Mouse (Mus musculus) testis, adult 2 months (tissue): ENCODE data around the gene Pomgnt1. TPM values are rescaled to one million over a fixed set of nuclear protein-coding genes. Genes with fewer than 3 reads are reported as not detected.

Experiments
- H3K27ac ChIP-seq: fragments of 200-500 bp; 2 replicates; pipeline ENCODE4 v1.5.1; 2012; ENCODE audit warnings: low read depth, low read length; ENCODE audit not compliant: control insufficient read depth, insufficient read depth
- H3K27me3 ChIP-seq: fragments of 200-500 bp; 2 replicates; pipeline ENCODE4 v1.6.1; 2012; ENCODE audit warnings: mild to moderate bottlenecking, low read length, moderate library complexity; ENCODE audit not compliant: control insufficient read depth, insufficient read depth
- H3K36me3 ChIP-seq: fragments of 200-500 bp; 2 replicates; pipeline ENCODE4 v1.6.1; 2012; ENCODE audit warnings: mild to moderate bottlenecking, low read length; ENCODE audit not compliant: control insufficient read depth, insufficient read depth
- H3K4me1 ChIP-seq: fragments of 200-500 bp; 2 replicates; pipeline ENCODE4 v1.6.1; 2012; ENCODE audit warnings: low read length; ENCODE audit not compliant: control insufficient read depth, insufficient read depth
- H3K4me3 ChIP-seq: fragments of 200-500 bp; 2 replicates; pipeline ENCODE4 v1.5.1; 2012; ENCODE audit warnings: low read depth, mild to moderate bottlenecking, low read length, moderate library complexity, mixed read lengths; ENCODE audit not compliant: control insufficient read depth
- CTCF ChIP-seq: fragments of 200-500 bp; IDR thresholded peaks from 2 replicates; pipeline ENCODE4 v1.5.1; 2012; ENCODE audit warnings: low read depth, mild to moderate bottlenecking, inconsistent platforms, low read length, moderate library complexity; ENCODE audit not compliant: control insufficient read depth, insufficient read depth, insufficient replicate concordance
- POLR2A ChIP-seq: fragments of 200-500 bp; IDR thresholded peaks from 2 replicates; pipeline ENCODE4 v1.6.1; 2012; ENCODE audit warnings: low read depth, mild to moderate bottlenecking, inconsistent platforms, low read length, moderate library complexity; ENCODE audit not compliant: control insufficient read depth
- polyA plus RNA-seq: library from polyadenylated mRNA; depleted of rRNA; stranded (reverse); fragments of >200 nt; gene quantifications from 2 replicates; pipeline ENCODE4 v1.2.3, GENCODE M21; 2012

Pomgnt1 gene
- polyA plus RNA-seq, 1 experiment, result 111 TPM

DNA sequence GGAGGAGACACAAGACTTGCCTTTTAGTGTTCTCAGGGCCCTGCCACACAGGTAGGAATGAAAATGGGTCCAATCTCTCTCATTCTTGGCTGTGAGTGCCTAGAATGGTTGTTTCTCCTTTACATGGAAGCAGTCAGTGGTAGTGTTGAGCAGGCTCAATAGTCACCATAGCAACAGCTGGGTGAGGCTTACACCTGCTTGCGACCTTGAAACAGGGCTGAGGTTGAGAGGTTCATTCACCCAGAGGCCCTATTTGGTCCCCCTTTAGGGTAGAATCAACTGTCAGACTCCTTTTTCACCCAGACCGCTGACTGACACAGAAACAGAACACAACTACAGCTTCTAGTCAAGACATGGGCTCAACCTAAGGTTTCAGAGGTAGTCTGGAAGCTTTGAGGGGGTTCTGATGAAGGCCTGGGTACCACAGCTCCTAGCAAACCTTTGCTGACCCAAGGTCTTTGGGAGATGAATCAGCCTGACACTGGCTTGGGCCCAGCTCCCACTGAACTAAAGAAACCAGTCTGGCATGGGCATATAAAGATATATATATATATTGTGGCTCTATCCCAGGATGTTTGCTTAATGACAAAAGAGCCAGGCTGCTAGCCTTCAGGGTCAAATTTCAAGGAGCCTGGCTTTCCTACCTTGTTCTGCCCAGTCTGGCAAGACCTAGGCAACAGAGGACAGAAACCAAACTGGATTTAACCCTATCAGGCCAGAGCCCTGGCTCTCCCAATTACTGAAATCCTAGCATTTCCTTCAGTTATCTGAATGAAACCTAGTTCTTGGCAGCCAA is 41.3 kb downstream of the Pomgnt1 start:
- Histone ChIP-seq H3K4me3 (no peak overlapping the region), H3K27me3 (no peaks in the 10 kb centered on the region), H3K4me1 (no peaks in the 10 kb centered on the region), H3K36me3 (no peaks in the 10 kb centered on the region), H3K27ac (no peak overlapping the region)
- TF ChIP-seq CTCF, result no peak
- no peak for TF ChIP-seq POLR2A

DNA sequence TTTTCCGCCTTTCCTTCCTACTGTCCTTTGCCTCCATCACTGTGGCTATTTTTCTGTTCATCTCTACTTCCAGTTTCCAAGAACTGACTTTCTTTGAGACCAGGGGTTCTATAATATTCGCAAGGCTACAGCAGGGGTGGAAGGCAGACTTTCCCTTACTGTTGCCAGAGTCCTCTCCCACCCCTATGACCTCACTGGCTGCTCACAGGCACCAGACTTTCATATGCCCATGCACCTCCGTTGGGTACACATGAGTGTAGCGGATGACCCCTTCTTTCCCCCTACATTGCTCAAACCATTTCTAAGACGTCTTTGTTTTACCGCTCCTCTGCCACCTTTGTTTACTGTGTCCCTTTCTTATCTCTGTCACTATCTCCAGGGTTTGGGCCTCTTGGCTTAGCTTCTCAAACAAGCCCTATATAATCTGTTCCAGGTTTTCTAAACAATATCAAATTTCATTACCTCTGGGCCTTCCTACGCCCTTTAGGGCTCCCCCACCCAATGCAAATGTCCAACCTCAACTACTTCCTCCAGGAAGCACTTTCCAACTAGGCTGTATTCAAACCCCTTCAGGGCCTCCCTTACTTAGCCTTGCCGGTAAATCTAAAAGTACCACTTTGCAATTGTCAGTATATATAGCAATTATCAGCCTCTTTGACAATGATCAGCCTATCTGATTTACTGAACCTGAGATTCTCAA is 42.2 kb downstream of the Pomgnt1 start:
- Histone ChIP-seq H3K4me1 (no peaks in the 10 kb centered on the region), H3K27ac (no peak overlapping the region), H3K27me3 (no peaks in the 10 kb centered on the region), H3K36me3 (no peaks in the 10 kb centered on the region), H3K4me3 (no peak overlapping the region)
- TF ChIP-seq CTCF (no peak), POLR2A (no peak)

DNA sequence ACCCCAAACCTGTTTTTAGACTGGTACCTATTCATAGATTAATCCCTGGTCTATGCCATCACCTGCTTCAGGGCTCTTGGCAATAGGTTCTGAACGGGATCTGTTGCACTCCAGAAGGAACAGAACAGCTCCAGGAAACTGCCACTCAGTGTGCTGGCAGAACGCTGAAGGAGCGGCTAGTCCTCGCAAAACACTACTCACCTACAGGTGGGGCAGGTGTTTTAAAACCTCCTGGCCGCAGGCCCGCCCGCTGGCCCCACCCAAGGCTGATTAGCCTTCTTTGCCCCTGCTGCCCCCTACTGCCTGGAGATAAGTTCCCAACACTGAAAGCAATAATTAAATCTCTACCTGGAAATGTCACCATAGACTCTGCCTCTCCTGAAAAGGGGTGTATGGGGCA is 43.8 kb downstream of the Pomgnt1 start, which contains the start of gene Tspan1:
Tspan1 (minus strand) TSS at position 198 of the 400 bp plus-strand sequence.
- Histone ChIP-seq H3K4me1 (no peaks in the 10 kb centered on the region), H3K27me3 (no peaks in the 10 kb centered on the region), H3K27ac (no peak within 1 kb of the TSS), H3K4me3 (no peak within 1 kb of the TSS), H3K36me3 (no peaks in the 10 kb centered on the region)
- TF ChIP-seq POLR2A (no peak), CTCF (no peak)

DNA sequence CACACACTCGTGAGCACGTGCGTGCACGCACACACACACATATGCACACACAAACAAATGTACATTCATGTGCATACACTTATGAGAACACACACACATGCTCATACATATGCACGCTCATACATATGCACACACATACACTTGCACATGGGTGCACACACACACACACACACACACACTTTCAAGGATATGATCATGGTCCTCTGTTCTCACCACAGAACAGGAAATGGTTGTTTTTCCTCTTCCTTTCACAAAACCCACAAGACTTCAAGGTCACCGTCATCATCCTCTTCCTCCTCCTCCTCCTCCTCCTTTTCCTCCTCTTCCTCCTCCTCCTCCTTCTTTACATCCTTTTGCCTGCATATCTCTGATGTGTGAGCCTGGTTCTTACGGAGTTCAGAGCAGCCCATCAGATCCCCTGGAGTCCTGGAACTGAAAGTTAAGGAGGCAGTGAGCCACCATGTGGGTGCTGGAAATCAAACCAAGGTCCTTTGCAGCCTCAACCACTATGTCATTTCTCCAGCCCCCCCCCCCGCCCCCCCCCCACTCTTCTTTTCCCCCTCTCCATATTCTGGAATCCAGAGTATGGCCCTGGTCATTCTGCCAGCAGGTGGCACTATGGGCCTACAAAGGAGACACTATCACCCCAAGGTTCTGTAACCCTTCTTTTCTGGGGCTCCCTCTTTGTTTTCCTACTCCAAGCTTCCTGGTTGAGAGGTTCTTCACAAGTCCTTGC is 45.1 kb downstream of the Pomgnt1 start:
- Histone ChIP-seq H3K27ac (no peak overlapping the region), H3K27me3 (no peaks in the 10 kb centered on the region), H3K36me3 (no peaks in the 10 kb centered on the region), H3K4me1 (no peaks in the 10 kb centered on the region), H3K4me3 (no peak overlapping the region)
- TF ChIP-seq POLR2A, result no peak
- TF ChIP-seq CTCF, result no peak

DNA sequence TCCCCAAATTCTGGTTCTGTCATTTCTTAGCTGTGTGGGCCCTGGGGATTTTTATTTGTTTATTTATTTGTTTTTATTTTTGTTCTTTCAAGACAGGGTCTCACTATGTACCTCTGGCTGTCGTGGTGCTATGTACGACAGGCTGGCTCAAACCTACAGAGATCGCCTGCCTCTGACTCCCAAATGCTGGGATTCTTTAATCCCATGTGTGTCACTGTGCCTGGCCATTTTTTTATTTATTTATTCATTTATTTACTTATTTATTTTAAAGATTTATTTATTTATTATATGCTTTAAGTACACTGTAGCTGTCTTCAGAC is 45.7 kb downstream of the Pomgnt1 start:
- TF ChIP-seq POLR2A, result no peak
- no peak for TF ChIP-seq CTCF
- no peaks in the 10 kb centered on the region for H3K27me3 ChIP-seq

DNA sequence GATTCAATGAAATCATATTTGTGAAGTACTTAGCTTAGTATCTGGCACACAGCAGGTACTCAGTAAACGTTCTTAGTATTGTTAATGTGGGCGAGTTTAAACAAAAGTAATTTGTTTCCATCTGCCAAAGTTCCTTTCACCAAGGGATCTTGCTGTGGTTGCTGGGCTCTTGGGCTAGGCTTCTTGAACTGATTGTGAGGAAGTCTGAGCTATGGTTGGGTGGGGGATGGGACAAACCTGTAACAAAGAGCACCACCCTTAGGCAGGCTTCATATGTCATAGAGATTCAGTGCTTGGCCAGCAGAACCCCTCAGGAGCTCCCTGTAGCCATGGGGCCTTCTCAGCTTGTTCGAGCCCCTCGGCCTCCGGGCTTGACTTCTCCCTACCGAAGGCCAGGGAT is 49.4 kb downstream of the Pomgnt1 start, which contains the start of the genes 1700042G07Rik and Gm49337:
1700042G07Rik (plus strand) TSS at position 301 of the 400 bp plus-strand sequence.
Gm49337 (plus strand) TSS at position 313 of the 400 bp plus-strand sequence.
- no peaks in the 10 kb centered on the region for H3K27me3 ChIP-seq
- no peaks in the 10 kb centered on the region for H3K36me3 ChIP-seq
- peaks cover 11% of the 10 kb centered on the region for H3K4me1 ChIP-seq
- TF ChIP-seq POLR2A (peak; percentile 41; the same call in 1 of the 2 replicates), CTCF (no peak)
- peak within 1 kb of the TSS; percentile 80 for H3K4me3 ChIP-seq
- H3K27ac ChIP-seq, result peak within 1 kb of the TSS; percentile 54; the same call in 1 of the 2 replicates

More for the DNA sequence above, 45.7 kb downstream of the Pomgnt1 start:
- H3K27ac ChIP-seq, result no peak overlapping the region
- H3K36me3 ChIP-seq, result no peaks in the 10 kb centered on the region
- H3K4me3 ChIP-seq, result no peak overlapping the region
- H3K4me1 ChIP-seq, result no peaks in the 10 kb centered on the region

DNA sequence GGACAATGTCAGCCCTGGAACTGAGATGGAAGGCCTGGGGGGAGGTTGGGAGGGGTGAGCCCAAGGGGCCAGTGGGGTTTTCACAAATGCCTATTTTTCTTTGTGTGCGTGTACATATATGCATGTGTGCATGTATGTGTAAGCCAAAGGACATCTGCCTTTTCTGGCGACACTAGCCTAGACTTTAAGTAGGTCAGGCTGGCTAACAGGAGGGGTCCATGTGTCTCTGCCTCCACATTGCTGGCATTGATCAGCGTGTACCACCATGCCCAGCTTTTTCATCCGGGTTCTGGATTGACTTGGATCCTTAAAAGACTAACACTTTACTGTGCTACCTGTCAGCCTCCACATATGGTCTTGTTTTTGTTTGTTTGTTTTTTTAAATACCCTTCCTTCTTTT is 50.1 kb downstream of the Pomgnt1 start:
- no peak overlapping the region for H3K27ac ChIP-seq
- no peaks in the 10 kb centered on the region for H3K27me3 ChIP-seq
- H3K4me3 ChIP-seq, result peak overlapping the region; percentile 80
- TF ChIP-seq POLR2A, result no peak
- no peak for TF ChIP-seq CTCF
- no peaks in the 10 kb centered on the region for H3K36me3 ChIP-seq
- peaks cover 11% of the 10 kb centered on the region for H3K4me1 ChIP-seq
